Mouse (Mus musculus) liver, embryonic 14.5 days (tissue): Measurements from ENCODE around the gene Flt3l. TPM values are rescaled to one million over a fixed set of nuclear protein-coding genes. Genes with fewer than 3 reads are reported as not detected.
A peak's percentile ranks its signal among the peaks of the same experiment; 100 is the strongest.

Source experiments
- ATAC-seq: fragments of 200-750 bp; cut with Nextera tagmentation; 2 replicates; pipeline ENCODE4 v1.8.0; 2017; ENCODE audit warnings: moderate number of reproducible peaks, mild to moderate bottlenecking, moderate library complexity; ENCODE audit not compliant: insufficient read depth
- DNase-seq, 3 experiments: peaks; one replicate each; pipeline ENCODE4 v3.0.0-alpha.2; 2012 to 2013; ENCODE audit warnings: low read depth in 3 of 3, low spot score in 3 of 3
- H3K27ac ChIP-seq: fragments of 300-500 bp; sonication (generic); 2 replicates; pipeline ENCODE4 v1.5.1; 2014; ENCODE audit warnings: moderate library complexity, mild to moderate bottlenecking, control low read depth, inconsistent platforms
- H3K27me3 ChIP-seq: fragments of 300-500 bp; sonication (generic); 2 replicates; pipeline ENCODE4 v1.6.1; 2014; ENCODE audit warnings: mild to moderate bottlenecking, low read length, moderate library complexity; ENCODE audit not compliant: control insufficient read depth, insufficient read depth
- H3K36me3 ChIP-seq: fragments of 300-500 bp; sonication (generic); replicated peaks from 2 replicates; pipeline ENCODE4 v1.6.1; 2014; ENCODE audit warnings: low read depth; ENCODE audit not compliant: control insufficient read depth, insufficient read depth
- H3K4me1 ChIP-seq, 2 experiments: fragments of 200-500 bp in 1 of 2; fragments of 300-500 bp in 1 of 2; sonication (generic) in 1 of 2; replicated peaks; 2 replicates each; pipeline ENCODE4 v1.6.1; 2012 to 2014; ENCODE audit warnings: antibody characterized with exemption in 1 of 2, inconsistent platforms in 1 of 2, low read length in 1 of 2; ENCODE audit not compliant: control insufficient read depth in 2 of 2, insufficient read depth in 2 of 2
- H3K4me2 ChIP-seq: fragments of 300-500 bp; sonication (generic); 2 replicates; pipeline ENCODE4 v1.6.1; 2014; ENCODE audit warnings: low read depth, mild to moderate bottlenecking, control low read depth, moderate library complexity
- H3K4me3 ChIP-seq, 2 experiments: fragments of 200-500 bp in 1 of 2; fragments of 300-500 bp in 1 of 2; sonication (generic) in 1 of 2; 2 replicates each; pipeline ENCODE4 v1.5.1; 2012 to 2014; ENCODE audit warnings: low read depth in 2 of 2, low read length in 2 of 2, mild to moderate bottlenecking in 2 of 2, control low read depth in 1 of 2, inconsistent platforms in 1 of 2, moderate library complexity in 1 of 2; ENCODE audit not compliant: insufficient read depth in 1 of 2
- H3K9ac ChIP-seq: fragments of 300-500 bp; sonication (generic); replicated peaks from 2 replicates; pipeline ENCODE4 v1.6.1; 2014; ENCODE audit warnings: mild to moderate bottlenecking, control low read depth, moderate library complexity
- H3K9me3 ChIP-seq: fragments of 300-500 bp; sonication (generic); 2 replicates; pipeline ENCODE4 v1.6.1; 2016; ENCODE audit warnings: low read length, mixed read lengths; ENCODE audit not compliant: control insufficient read depth
- CTCF ChIP-seq: IDR thresholded peaks from 2 replicates; pipeline ENCODE4 v1.5.1; 2016; ENCODE audit warnings: antibody characterized with exemption, low read depth, control low read depth
- EP300 ChIP-seq: IDR thresholded peaks from 2 replicates; pipeline ENCODE4 v1.6.1; 2016; ENCODE audit warnings: antibody characterized with exemption, low read depth
- WGBS: fragments of 180-500 bp; shearing (Covaris S2); extraction: QIAGEN DNeasy Blood & Tissue Kit; methylation state at CpG from one replicate; pipeline ENCODE4 v1.1.7; 2014; ENCODE audit not compliant: insufficient replicate concordance; 5-methylcytosine and 5-hydroxymethylcytosine counted together
- polyA plus RNA-seq, 2 experiments: library from polyadenylated mRNA; depleted of rRNA in 1 of 2; stranded (reverse) in 1 of 2; unstranded in 1 of 2; fragments of >200 nt; fragmentation: Nextera tagmentation in 1 of 2; extraction: Ambion mirVana in 1 of 2; gene quantifications; 2 replicates each; pipeline versions ENCODE4 v1.2.1 to v1.2.3; 2012 to 2014

Gene Flt3l
- polyA plus RNA-seq, 2 experiments: 3.9 to 12.1 TPM

DNA sequence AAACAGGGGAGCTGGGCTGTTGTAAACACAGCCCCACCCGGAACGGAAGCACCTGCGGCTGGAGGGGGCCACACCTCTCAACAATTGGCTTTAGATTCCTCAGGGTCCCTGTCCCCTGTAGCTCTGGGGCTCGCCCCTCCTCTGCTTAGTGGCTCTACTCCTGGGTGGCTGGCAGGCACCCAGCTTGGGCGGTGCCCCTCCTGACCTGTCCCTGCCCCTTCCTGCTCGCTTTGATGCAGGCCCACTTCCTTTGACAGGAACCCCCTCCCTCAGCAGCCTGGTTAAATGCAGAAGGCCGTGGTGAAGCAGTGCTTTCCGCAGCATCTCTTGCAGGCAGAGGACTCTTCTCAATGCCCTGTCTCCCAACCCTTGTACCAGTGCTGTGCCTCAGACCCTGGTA is 14.8 kb downstream of the Flt3l start:
- H3K4me2 ChIP-seq: peak overlapping the region; percentile 40
- H3K4me1 ChIP-seq: peaks cover 16 to 25% of the 10 kb centered on the region in 2 experiments

DNA sequence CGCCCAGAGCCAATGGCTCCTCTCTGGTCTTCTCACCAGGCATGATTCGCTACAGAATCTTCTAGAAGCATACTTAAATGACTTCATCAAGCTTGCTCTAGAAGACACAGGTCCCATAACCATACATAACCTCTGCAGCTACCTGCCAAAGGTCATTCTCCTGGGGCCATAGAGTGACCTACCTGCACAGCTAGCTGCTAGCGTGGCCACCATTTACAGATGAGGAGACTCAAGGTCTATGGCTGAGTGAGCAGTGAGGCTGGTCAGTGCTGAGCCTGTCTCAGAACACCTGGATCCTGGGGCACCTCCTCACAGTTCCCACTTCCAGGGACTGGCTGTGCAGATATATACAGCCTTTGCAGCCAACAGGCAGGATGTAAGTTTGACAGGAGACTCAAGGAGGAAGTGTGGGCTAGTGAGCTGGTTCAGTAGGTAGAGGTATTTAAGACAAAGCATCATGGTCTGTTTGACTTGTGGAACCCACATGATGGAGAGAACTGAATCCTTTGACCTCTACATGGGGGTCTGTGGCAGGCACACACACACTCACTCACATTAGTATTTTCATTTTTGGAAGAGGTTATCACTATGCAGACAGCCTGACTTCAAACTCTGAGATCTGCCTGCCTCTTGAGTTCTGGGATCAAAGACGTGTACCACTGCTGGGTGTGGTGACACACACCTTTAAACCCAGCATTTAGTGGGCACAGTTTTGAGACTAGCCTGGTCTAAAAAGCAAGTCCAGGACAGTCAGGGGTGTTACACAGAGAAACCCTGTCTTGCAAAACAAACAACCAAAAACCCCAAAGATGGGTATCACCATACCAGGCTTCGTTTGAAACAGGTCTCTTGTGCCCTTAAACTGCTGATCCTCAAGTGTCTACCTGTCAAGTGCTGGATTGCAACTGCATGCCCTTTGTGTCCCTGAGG is 16.2 kb downstream of the Flt3l start:
- DNase-seq (no peak), ATAC-seq (no peak)
- H3K4me3 ChIP-seq: no peak overlapping the region
- no peak overlapping the region for H3K27ac ChIP-seq
- H3K4me1 ChIP-seq: peaks cover 13 to 16% of the 10 kb centered on the region in 2 experiments
- 56% methylated on average over 5 of the region's 5 CpGs for WGBS
- TF ChIP-seq CTCF (no peak), EP300 (no peak)
- H3K36me3 ChIP-seq: peaks cover 30% of the 10 kb centered on the region
- no peaks in the 10 kb centered on the region for H3K27me3 ChIP-seq
- H3K9ac ChIP-seq: no peak overlapping the region
- H3K4me2 ChIP-seq: no peak overlapping the region
- H3K9me3 ChIP-seq: no peaks in the 10 kb centered on the region

More for the DNA sequence above, 14.8 kb downstream of the Flt3l start:
- DNase-seq (no peak), ATAC-seq (no peak)
- Histone ChIP-seq H3K4me3 (no peak overlapping the region), H3K9me3 (no peaks in the 10 kb centered on the region), H3K27me3 (no peaks in the 10 kb centered on the region), H3K27ac (no peak overlapping the region), H3K9ac (no peak overlapping the region), H3K36me3 (peaks cover 44% of the 10 kb centered on the region)
- TF ChIP-seq CTCF: no peak
- TF ChIP-seq EP300: no peak
- WGBS: 34% methylated on average over 8 of the region's 8 CpGs

DNA sequence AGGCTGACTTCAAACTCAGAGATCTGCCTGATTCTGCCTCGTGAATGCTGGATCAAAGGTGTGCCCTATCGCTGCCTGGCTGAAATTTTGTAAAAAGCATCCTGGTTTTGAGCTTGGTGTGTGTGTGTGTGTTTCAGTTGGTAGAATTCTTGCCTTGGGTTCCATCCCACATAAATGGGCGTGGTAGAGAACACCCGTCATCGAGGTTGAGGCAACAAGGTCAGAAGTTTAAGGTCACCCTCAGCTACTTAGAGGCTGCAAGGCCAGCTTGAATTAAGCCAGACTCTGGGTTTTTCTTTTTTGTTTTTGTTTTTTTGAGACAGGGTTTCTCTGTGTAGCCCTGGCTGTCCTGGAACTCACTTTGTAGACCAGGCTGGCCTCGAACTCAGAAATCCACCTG is 17.9 kb downstream of the Flt3l start:
- no peak overlapping the region for H3K4me3 ChIP-seq
- no peak overlapping the region for H3K9ac ChIP-seq
- ATAC-seq (no peak), DNase-seq (no peak)
- peaks cover 30% of the 10 kb centered on the region for H3K36me3 ChIP-seq
- TF ChIP-seq CTCF (no peak), EP300 (no peak)
- no peak overlapping the region for H3K27ac ChIP-seq
- 56% methylated on average over 6 of the region's 6 CpGs for WGBS
- no peaks in the 10 kb centered on the region for H3K27me3 ChIP-seq
- no peaks in the 10 kb centered on the region for H3K9me3 ChIP-seq
- H3K4me1 ChIP-seq: peaks cover 11 to 17% of the 10 kb centered on the region in 2 experiments
- no peak overlapping the region for H3K4me2 ChIP-seq

DNA sequence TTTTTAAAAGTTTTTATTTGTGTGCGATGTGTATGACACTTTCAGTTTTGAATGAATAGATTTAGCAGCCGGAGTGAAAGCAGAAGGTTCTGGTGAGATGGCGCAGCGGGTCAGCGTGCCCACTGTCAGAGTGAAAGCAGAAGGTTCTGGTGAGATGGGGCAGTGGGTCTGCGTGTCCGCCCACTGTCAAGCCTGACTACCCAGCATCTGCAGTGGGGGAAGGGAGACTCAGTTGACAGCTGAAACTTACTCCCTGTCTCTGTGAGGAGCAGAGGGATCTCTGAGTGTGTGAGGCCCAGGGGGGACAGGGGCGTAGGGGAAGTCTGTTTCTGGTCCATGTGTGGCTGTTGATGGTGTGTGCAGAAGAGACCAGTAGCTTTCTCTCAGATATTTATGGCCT is 18.7 kb downstream of the Flt3l start:
- Histone ChIP-seq H3K36me3 (peaks cover 25% of the 10 kb centered on the region), H3K9ac (no peak overlapping the region), H3K4me1 (peaks cover 7 to 19% of the 10 kb centered on the region in 2 experiments), H3K27ac (no peak overlapping the region), H3K4me3 (no peak overlapping the region), H3K4me2 (no peak overlapping the region), H3K9me3 (no peaks in the 10 kb centered on the region), H3K27me3 (no peaks in the 10 kb centered on the region)
- TF ChIP-seq CTCF: no peak
- TF ChIP-seq EP300: no peak
- ATAC-seq (no peak), DNase-seq (no peak)
- 65% methylated on average over 8 of the region's 8 CpGs for WGBS

DNA sequence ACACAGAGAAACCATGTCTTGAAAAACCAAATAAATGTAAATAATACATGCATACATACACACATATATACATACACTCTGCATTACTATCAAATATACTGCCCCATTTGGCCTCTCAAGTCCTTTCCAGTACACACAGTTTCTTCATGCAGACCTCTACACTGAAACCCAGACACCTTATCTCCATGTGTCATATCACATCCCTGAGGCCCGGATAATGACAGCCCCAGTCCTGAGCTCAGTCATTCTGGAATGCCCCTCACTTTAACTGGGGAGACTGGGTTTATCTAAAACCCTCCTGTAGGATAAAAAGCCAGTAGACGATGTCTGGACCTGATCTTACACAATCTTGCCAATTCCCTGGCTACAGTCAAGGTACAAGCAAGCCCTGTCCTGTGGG is 22.8 kb downstream of the Flt3l start:
- no peak overlapping the region for H3K4me3 ChIP-seq

More for the DNA sequence above, 22.8 kb downstream of the Flt3l start:
- TF ChIP-seq CTCF: no peak
- no peak for TF ChIP-seq EP300
- Histone ChIP-seq H3K4me2 (no peak overlapping the region), H3K36me3 (no peaks in the 10 kb centered on the region), H3K27ac (no peak overlapping the region), H3K9ac (no peak overlapping the region), H3K4me1 (peaks cover 7 to 18% of the 10 kb centered on the region in 2 experiments), H3K9me3 (no peaks in the 10 kb centered on the region), H3K27me3 (no peaks in the 10 kb centered on the region)
- DNase-seq (no peak), ATAC-seq (peak; percentile 57; the same call in 1 of the 2 replicates)
- WGBS: 9% methylated on average over 2 of the region's 2 CpGs
